Mouse (Mus musculus) adrenal gland (tissue): ENCODE results near the gene Cldn2.

ENCODE experiments used
- intact Hi-C: fragments of 180-260 bp; cut with DNase I; formaldehyde crosslinking; loops from one replicate; pipeline ENCODE4 v1.15.1; 2025

The Cldn2 gene

DNA sequence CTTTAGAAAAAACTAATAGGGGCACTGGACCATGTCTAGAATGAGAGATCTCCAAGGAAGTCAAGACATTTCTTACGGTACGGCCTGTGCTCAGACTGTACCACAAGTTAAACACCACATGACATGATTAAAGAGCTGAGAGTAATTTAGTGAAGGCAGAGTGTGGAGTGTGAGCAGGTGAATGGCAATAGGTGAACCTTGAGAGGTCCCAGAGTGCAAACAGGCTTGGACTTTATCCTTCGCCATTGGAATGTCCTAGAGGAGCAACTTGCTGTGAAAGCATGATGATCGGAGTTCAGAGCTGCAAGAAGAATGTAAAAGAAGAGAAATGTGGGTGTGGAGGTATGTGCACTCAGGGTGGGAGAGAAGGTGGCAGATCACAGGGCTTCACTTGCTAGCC lies 5.3 kb downstream of the Cldn2 start:
- intact Hi-C loops: no loop called here

GRCm38 (mm10) chrX:139807391-139807790 lies 6.8 kb downstream of the Cldn2 start:
- intact Hi-C loops: no loop called here

GRCm38 (mm10) chrX:139808085-139808484 lies 7.5 kb downstream of the Cldn2 start:
- intact Hi-C loops: no loop called here

DNA sequence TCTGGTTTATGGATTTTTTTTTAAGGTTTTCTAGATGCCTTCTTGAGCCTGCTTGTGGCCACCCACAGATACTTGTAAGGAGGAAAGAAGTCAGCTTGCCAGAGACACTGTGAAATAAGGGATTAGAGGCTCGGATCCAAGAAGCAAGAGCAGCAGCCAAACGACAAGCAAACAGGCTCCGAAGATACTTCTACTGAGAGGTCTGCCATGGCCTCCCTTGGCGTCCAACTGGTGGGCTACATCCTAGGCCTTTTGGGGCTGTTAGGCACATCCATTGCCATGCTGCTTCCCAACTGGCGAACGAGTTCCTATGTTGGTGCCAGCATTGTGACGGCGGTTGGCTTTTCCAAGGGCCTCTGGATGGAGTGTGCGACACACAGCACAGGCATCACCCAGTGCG lies 7.9 kb downstream of the Cldn2 start:
- intact Hi-C loops: no loop called here

DNA sequence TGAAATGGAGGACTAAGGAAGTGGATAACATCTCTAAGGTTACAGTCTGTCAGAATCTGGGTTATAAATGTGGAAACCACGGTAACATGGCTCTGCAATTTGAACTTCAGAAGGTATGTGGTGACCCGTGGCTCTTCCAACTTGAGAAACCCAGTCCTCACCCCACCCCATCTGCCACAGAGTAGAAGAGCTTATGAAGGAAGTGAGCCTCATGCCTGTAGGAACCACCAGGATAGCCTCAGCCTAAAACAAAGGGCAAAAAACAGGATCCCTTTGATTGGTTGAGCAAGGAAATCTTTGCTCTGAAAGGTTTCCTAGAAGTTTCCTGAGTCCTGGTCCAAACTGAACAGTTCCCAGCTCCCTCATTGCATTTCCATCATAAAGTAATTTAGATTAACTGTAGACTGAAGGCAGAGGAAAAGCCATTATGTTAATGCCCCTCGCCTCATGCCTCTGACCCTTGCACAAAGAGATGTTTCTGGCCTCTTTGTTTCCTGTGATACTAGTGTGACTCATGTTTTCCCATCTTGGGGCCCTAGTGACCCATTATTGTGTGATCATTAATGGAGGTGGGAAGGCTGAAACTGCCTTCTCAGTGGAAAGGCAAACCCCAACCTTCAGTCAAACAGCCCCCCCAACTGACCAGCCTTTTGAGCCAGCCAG lies 12.1 kb downstream of the Cldn2 start:
- intact Hi-C loops: no loop called here

- intact Hi-C loops: no loop called here
Measured at GRCm38 (mm10) chrX:139813299-139814002, 12.8 kb downstream of the Cldn2 start.

- intact Hi-C loops: no loop called here
Measured at GRCm38 (mm10) chrX:139814018-139814635, 13.5 kb downstream of the Cldn2 start.

- intact Hi-C loops: no loop called here
Measured at GRCm38 (mm10) chrX:139815201-139815600, 14.6 kb downstream of the Cldn2 start.

GRCm38 (mm10) chrX:139825402-139825801 lies 24.8 kb downstream of the Cldn2 start:
- intact Hi-C loops: no loop called here

- intact Hi-C loops: no loop called here
Measured at GRCm38 (mm10) chrX:139826926-139827325, 26.3 kb downstream of the Cldn2 start.

- intact Hi-C loops: no loop called here
Measured at GRCm38 (mm10) chrX:139828363-139829092, 27.9 kb downstream of the Cldn2 start.

GRCm38 (mm10) chrX:139832464-139832863 lies 31.8 kb downstream of the Cldn2 start:
- intact Hi-C loops: no loop called here

DNA sequence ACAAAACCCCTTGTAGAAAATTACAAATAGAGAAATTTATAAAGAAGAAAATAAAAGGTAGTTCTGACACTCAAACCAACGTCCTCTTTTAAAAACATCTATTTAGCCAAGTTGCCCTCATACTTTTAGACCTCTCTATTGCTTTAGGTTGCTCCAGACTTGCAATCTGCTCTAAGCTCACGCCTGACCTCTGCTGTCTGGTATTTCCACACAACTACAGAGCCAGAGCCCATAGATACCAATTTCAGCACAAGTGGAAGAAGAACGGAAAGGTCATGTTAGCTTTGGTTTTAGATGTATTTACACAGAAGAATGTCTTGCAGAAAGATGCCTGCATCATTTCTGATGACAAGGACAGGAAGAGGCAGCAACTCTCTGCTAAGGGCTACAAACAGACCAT lies 38.4 kb downstream of the Cldn2 start:
- intact Hi-C loops: no loop called here

GRCm38 (mm10) chrX:139841091-139841490 lies 40.5 kb downstream of the Cldn2 start:
- intact Hi-C loops: no loop called here

GRCm38 (mm10) chrX:139854795-139855194 lies 54.2 kb downstream of the Cldn2 start:
- intact Hi-C loops: no loop called here

DNA sequence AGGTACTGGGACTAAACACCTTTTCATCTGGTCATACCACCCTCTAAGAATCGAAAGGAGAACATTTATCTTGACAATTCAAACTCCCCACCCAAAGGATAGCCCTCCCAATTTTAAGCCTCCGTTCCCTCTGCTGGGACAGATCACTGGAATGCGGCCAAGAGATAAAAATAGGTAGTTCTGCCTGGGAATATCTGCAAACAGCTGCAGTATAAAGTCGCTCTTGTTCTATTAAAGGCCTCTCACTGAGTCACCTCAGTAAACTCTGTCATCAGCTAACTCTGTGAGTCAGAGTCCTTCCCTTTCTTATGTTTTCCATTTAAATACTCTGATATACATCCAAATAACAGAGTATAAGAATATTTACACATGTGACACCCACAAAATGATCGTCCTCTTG lies 58.8 kb downstream of the Cldn2 start:
- intact Hi-C loops: no loop called here
